Mouse (Mus musculus): ENCODE measurements at regions not wholly inside any gene's neighbourhood (a gene's known extent, or its start where the extent isn't known, plus 50 kb on each side); places are given as distances from the start of the nearest gene placed in this dataset.

DNA sequence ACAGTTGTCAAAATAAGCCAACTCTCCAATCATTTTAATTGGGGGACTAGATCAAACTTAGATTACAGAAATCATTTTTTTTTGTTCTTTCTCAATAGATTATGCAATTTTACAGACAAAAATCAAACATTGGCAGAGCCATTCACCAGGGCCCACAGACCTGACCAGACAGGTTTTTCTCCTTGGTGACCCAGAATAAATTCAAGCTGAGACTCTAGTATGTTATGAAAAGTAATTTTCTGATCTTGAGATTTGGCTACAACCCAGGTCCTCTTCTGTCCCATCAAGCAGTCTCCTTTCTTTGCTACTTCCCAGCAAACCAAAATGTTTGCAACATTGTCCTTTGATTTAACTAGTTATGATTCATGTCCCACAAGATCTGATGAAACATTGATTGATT, 71.7 kb upstream of the Gm17604 start:
- no peak overlapping the region for H3K27ac ChIP-seq (replicated peaks; ENCODE audit: low read depth, low read length)
- no peaks in the 10 kb centered on the region for H3K36me3 ChIP-seq (ENCODE audit: control insufficient read depth, insufficient read depth, low read length)
- no peaks in the 10 kb centered on the region for H3K27me3 ChIP-seq (replicated peaks; ENCODE audit: control insufficient read depth, insufficient read depth, low read length)
- H3K9ac ChIP-seq (ENCODE audit: low read depth, low read length), result no peak overlapping the region
- H3K9me3 ChIP-seq (ENCODE audit: control insufficient read depth, low read length), result no peaks in the 10 kb centered on the region
- H3K4me1 ChIP-seq (ENCODE audit: control insufficient read depth, insufficient read depth, low read length), result no peaks in the 10 kb centered on the region
- H3K4me2 ChIP-seq (ENCODE audit: low read depth, low read length), result no peak overlapping the region
- ATAC-seq (ENCODE audit: low read depth), result no peak
- no peak overlapping the region for H3K4me3 ChIP-seq (ENCODE audit: low read depth, low read length)
- DNase-seq (ENCODE audit: low spot score), result peak; percentile 1

All from embryonic facial prominence, embryonic 14.5 days (tissue).